Mouse (Mus musculus) heart, postnatal 0 days (tissue): ENCODE data around the gene Rmdn2.

Source experiments
- CTCF ChIP-seq: IDR thresholded peaks from 2 replicates; pipeline ENCODE4 v1.5.1; 2016; ENCODE audit warnings: antibody characterized with exemption, control low read depth, low read depth
- EP300 ChIP-seq: IDR thresholded peaks from 2 replicates; pipeline ENCODE4 v1.6.1; 2016; ENCODE audit warnings: antibody characterized with exemption, low read depth

DNA sequence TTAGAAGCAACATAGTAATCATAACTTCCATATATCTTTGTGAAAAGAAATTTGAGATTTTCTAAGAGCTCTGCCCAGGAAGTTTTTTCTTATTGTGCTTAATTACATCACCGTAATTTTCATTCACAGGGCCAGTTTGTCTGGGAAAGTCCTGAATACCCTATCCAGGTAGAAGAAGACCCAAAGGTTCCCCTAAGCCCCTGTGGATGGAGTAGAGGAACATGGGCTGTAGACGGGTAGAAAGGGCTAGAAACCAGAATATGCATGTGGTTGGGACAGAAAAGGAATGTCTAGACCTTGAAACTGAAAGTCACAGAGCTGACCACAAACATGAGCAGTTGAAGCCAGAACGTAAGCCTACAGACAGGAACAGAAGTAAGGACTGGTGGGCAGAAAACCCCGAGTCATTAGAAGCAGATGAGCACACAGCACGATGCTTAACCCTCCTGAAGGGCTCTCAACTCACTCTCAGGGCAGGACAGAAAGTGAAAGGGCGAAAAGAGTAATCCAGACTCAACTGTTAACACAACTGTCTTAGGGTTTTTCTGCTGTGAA lies 27.3 kb upstream of the Rmdn2 start:
- TF ChIP-seq CTCF (no peak), EP300 (no peak)
